Mouse (Mus musculus) heart, embryonic 15.5 days (tissue): Measurements from ENCODE around the gene Ston2. TPM values are rescaled to one million over a fixed set of nuclear protein-coding genes. Genes with fewer than 3 reads are reported as not detected.
"Not testable (repeated sequence)": the region's sequence is repeated elsewhere in the genome, so short reads cannot be mapped to it uniquely, and the experiment has no call there.

Experiments
- ATAC-seq: fragments of 200-750 bp; cut with Nextera tagmentation; replicated peaks from 2 replicates; pipeline ENCODE4 v1.8.0; 2017; ENCODE audit warnings: low read depth, moderate TSS enrichment; ENCODE audit not compliant: insufficient number of reproducible peaks, insufficient read depth, low FRiP score
- H3K27ac ChIP-seq: fragments of 300-500 bp; sonication (generic); 2 replicates; pipeline ENCODE4 v1.5.1; 2015; ENCODE audit warnings: mild to moderate bottlenecking, inconsistent platforms
- H3K27me3 ChIP-seq: fragments of 300-500 bp; sonication (generic); 2 replicates; pipeline ENCODE4 v1.6.1; 2015; ENCODE audit warnings: inconsistent platforms
- H3K36me3 ChIP-seq: fragments of 300-500 bp; sonication (generic); 2 replicates; pipeline ENCODE4 v1.6.1; 2015; ENCODE audit warnings: mild to moderate bottlenecking, inconsistent platforms
- H3K4me1 ChIP-seq: fragments of 300-500 bp; sonication (generic); replicated peaks from 2 replicates; pipeline ENCODE4 v1.6.1; 2015; ENCODE audit warnings: inconsistent platforms
- H3K4me2 ChIP-seq: fragments of 300-500 bp; sonication (generic); 2 replicates; pipeline ENCODE4 v1.6.1; 2015; ENCODE audit warnings: inconsistent platforms, mild to moderate bottlenecking, moderate library complexity
- H3K4me3 ChIP-seq: fragments of 300-500 bp; sonication (generic); 2 replicates; pipeline ENCODE4 v1.5.1; 2015; ENCODE audit warnings: mild to moderate bottlenecking, inconsistent platforms
- H3K9ac ChIP-seq: fragments of 300-500 bp; sonication (generic); 2 replicates; pipeline ENCODE4 v1.6.1; 2015; ENCODE audit warnings: mild to moderate bottlenecking, inconsistent platforms
- H3K9me3 ChIP-seq: fragments of 300-500 bp; sonication (generic); replicated peaks from 2 replicates; pipeline ENCODE4 v1.6.1; 2016; ENCODE audit warnings: inconsistent platforms
- WGBS: fragments of 180-500 bp; shearing (Covaris S2); methylation state at CpG from one replicate; pipeline ENCODE4 v1.1.7; 2015; ENCODE audit warnings: mixed read lengths; 5-methylcytosine and 5-hydroxymethylcytosine counted together
- microRNA-seq: library from miRNA; unstranded; fragments of <30 nt; microRNA quantifications from one replicate; pipeline ENCODE4, GENCODE M21; 2016
- polyA plus RNA-seq: library from polyadenylated mRNA; unstranded; fragments of >200 nt; fragmentation: Nextera tagmentation; extraction: Ambion mirVana; gene quantifications from 2 replicates; pipeline ENCODE4 v1.2.1, GENCODE M21; 2015

The Ston2 gene
- polyA plus RNA-seq, 1 experiment from 2014 or later = 1.6 TPM

DNA sequence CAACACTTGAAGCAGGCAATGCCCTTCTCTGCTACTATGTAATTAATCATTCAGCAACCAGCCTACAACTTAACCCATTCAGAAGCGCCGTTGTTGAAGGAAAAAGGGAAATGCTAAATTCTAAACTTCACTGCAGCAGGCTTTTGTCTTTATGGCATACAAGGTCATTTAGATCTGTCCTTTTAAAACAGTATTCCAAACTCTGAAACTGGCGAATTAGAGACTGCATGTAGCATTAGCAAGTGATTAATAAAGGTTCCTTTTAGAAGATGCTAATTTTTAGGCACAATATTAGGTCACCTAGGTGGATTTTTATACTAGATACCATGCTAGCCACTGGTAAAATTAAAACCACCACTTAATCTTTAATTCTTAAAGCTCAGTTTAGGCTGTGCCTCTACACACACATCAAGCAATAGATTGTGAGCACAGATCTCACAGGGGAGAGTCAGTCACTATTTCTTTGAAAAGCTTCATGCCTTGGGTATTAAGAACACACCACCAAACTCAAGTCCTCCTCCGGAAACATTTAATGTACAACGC, 200.6 kb downstream of the Ston2 start:
- Histone ChIP-seq H3K4me2 (peak overlapping the region; percentile 77), H3K27me3 (no peaks in the 10 kb centered on the region), H3K9ac (peak overlapping the region; percentile 99), H3K9me3 (no peaks in the 10 kb centered on the region), H3K4me1 (peaks cover 22% of the 10 kb centered on the region), H3K4me3 (peak overlapping the region; percentile 92), H3K27ac (peak overlapping the region; percentile 100), H3K36me3 (peaks cover 8% of the 10 kb centered on the region; the same call in 1 of the 2 replicates)
- no peak for ATAC-seq
- WGBS = 22% methylated on average over 5 of the region's 5 CpGs

GRCm38 (mm10) chr12:91587077-91587476, 201.1 kb downstream of the Ston2 start:
- ATAC-seq = no peak
- H3K9ac ChIP-seq = 0 out of 2 replicates have a peak overlapping the region, but pooled peaks have one; percentile 99

GRCm38 (mm10) chr12:91585815-91586214, 202.4 kb downstream of the Ston2 start:
- not testable (repeated sequence) for H3K4me3 ChIP-seq, ATAC-seq, H3K9me3 ChIP-seq, H3K9ac ChIP-seq, H3K27me3 ChIP-seq, H3K27ac ChIP-seq, H3K36me3 ChIP-seq, H3K4me2 ChIP-seq
- H3K4me1 ChIP-seq = peaks cover 27% of the 10 kb centered on the region
- 97% methylated on average over 4 of the region's 4 CpGs for WGBS

More at GRCm38 (mm10) chr12:91587077-91587476, 201.1 kb downstream of the Ston2 start:
- Histone ChIP-seq H3K27ac (no peak overlapping the region), H3K9me3 (no peaks in the 10 kb centered on the region), H3K4me1 (peaks cover 25% of the 10 kb centered on the region), H3K27me3 (no peaks in the 10 kb centered on the region), H3K4me3 (peak overlapping the region; percentile 92), H3K36me3 (peaks cover 8% of the 10 kb centered on the region; the same call in 1 of the 2 replicates), H3K4me2 (peak overlapping the region; percentile 77)
- WGBS = 60% methylated on average over 3 of the region's 3 CpGs

- Histone ChIP-seq H3K36me3 (peaks cover 8% of the 10 kb centered on the region), H3K27me3 (no peaks in the 10 kb centered on the region), H3K9me3 (no peaks in the 10 kb centered on the region), H3K9ac (no peak overlapping the region), H3K4me2 (no peak overlapping the region), H3K27ac (no peak overlapping the region), H3K4me3 (no peak overlapping the region), H3K4me1 (peaks cover 26% of the 10 kb centered on the region)
- 87% methylated on average over 3 of the region's 3 CpGs for WGBS
- no peak for ATAC-seq
These were observed 203.0 kb downstream of the Ston2 start for GRCm38 (mm10) chr12:91585206-91585605.

DNA sequence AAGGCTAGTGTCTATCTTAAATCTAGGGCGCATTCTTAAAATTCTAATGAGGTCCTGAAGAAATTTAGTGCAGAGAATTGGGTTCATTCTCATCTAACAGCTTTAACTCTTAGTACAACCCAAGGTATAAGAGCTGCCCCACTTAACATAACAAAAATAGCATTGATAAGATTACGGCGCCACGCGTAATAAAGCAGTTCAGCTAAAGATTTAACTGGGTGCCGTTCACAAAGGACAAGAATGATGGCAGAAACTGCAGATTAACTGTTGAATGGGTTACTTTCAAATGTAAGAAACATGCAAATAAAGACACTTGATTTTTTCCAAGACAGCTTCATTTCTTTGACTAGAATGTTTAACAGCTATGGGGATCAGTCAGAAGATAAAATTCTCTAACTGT, 204.8 kb downstream of the Ston2 start:
- Histone ChIP-seq H3K27me3 (no peaks in the 10 kb centered on the region), H3K4me1 (peaks cover 26% of the 10 kb centered on the region), H3K9me3 (no peaks in the 10 kb centered on the region), H3K27ac (no peak overlapping the region), H3K4me3 (no peak overlapping the region), H3K9ac (no peak overlapping the region), H3K36me3 (peaks cover 8% of the 10 kb centered on the region), H3K4me2 (no peak overlapping the region)
- ATAC-seq = no peak
- WGBS = 38% methylated on average over 6 of the region's 6 CpGs

Small RNA genes within 50 kb of the gene (microRNA-seq; reads per million reads assigned to microRNA genes)
- gene Gm22015 = not detected

Other genes with a start within 250 kb of the Ston2 start
- gene Gtf2a1, start 197.9 kb downstream of the Ston2 start, polyA plus RNA-seq = 24.5 and 27.9 TPM in 2 replicates
- 56.9 and 64.9 TPM in 2 replicates for gene Sel1l, start 60.8 kb upstream of the Ston2 start, polyA plus RNA-seq